Mouse (Mus musculus): ENCODE results near the gene Thsd7b. TPM values are rescaled to one million over a fixed set of nuclear protein-coding genes. Genes with fewer than 3 reads are reported as not detected.
A peak's percentile ranks its signal among the peaks of the same experiment; 100 is the strongest.
"Not testable (repeated sequence)": the region's sequence is repeated elsewhere in the genome, so short reads cannot be mapped to it uniquely, and the experiment has no call there.

Thsd7b gene
- polyA plus RNA-seq, 1 experiment: 0.11 TPM

DNA sequence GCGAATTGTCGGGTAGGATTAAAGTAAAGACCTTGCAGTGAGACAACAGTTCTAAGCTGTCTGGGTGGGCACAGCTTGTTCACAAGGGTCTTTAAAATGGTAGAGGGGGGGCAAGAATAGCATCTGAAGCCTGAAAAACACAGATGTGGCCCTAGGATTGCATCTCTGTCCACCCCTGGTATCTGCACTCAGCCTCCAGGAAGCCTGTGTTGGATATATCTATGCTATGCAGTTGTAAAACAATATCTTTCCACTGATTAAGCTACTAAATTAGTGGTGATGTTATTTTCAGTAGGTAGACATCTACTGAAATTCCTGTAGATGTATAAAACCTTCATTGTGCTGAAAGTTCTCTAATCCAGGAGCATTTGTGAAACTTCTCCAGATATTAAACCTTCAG is 840.4 kb downstream of the Thsd7b start:
- 94% methylated on average over 2 of the region's 2 CpGs for WGBS
- TF ChIP-seq POLR2A (IDR thresholded peaks at IDR 0.05; ENCODE audit: low read depth, low read length) (no peak), CTCF (conservative IDR thresholded peaks at IDR 0.05; ENCODE audit: insufficient read depth, insufficient read length, low read depth, low read length) (no peak)

DNA sequence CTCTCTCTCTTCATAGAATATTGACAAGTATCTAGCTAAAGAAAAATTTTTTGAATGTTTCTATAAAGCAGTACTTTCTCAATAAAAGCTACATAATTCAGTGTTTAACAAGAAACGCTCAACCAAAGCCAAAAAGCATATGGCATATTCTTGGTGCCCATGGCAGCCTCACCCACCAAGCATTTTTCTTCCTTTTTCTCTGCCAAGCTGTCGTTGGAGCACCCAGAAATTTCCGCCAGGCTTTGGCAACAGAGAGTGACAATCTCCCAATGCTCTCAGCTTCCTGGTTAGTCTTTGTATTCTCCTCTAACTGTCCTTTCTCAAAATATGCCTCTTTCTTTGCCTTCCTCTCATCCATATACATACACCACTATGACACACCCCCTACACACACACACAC is 857.8 kb downstream of the Thsd7b start:
- TF ChIP-seq CTCF (conservative IDR thresholded peaks at IDR 0.05; ENCODE audit: insufficient read depth, insufficient read length, low read depth, low read length) (no peak), POLR2A (IDR thresholded peaks at IDR 0.05; ENCODE audit: low read depth, low read length) (no peak)

More for the DNA sequence above, 840.4 kb downstream of the Thsd7b start:
- H3K36me3 ChIP-seq (ENCODE audit: control insufficient read depth, insufficient read depth, low read length): no peaks in the 10 kb centered on the region
- no peak overlapping the region for H3K27ac ChIP-seq (ENCODE audit: insufficient read depth, low read depth, low read length)
- H3K27me3 ChIP-seq (replicated peaks; ENCODE audit: control insufficient read depth, insufficient read depth, low read length): no peaks in the 10 kb centered on the region
- H3K4me3 ChIP-seq (ENCODE audit: insufficient read depth, low read depth, low read length): no peak overlapping the region
- DNase-seq: no peak
- H3K4me1 ChIP-seq (ENCODE audit: control insufficient read depth, insufficient read depth, low read length): no peaks in the 10 kb centered on the region

DNA sequence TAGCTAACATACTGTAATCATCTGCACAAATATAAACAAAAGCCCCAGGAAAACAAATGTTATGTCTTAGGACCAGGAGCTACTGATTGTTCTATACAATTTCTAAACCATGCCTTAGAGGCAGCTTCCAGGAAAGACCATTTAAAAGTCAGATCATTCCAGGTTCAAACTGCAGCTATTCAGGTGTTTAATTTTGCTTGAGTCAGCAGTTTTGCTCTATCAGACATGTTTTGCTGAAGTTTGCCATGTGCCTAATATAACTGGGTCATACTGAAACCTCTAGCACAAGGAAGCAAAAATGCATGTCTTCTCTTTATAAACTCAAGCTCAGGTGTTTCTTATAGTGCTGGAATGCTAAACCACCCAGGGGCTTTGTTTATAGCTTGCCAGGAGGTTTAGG is 893.1 kb downstream of the Thsd7b start:
- no peak for TF ChIP-seq CTCF (conservative IDR thresholded peaks at IDR 0.05; ENCODE audit: insufficient read depth, insufficient read length, low read depth, low read length)
- TF ChIP-seq POLR2A (IDR thresholded peaks at IDR 0.05; ENCODE audit: low read depth, low read length): no peak
- Histone ChIP-seq H3K27me3 (replicated peaks; ENCODE audit: control insufficient read depth, insufficient read depth, low read length) (no peaks in the 10 kb centered on the region), H3K4me1 (ENCODE audit: control insufficient read depth, insufficient read depth, low read length) (no peaks in the 10 kb centered on the region), H3K27ac (ENCODE audit: insufficient read depth, low read depth, low read length) (no peak overlapping the region), H3K4me3 (ENCODE audit: insufficient read depth, low read depth, low read length) (no peak overlapping the region), H3K36me3 (ENCODE audit: control insufficient read depth, insufficient read depth, low read length) (no peaks in the 10 kb centered on the region)
- DNase-seq: no peak

More for the DNA sequence above, 857.8 kb downstream of the Thsd7b start:
- no peaks in the 10 kb centered on the region for H3K4me1 ChIP-seq (ENCODE audit: control insufficient read depth, insufficient read depth, low read length)
- H3K4me3 ChIP-seq (ENCODE audit: insufficient read depth, low read depth, low read length): no peak overlapping the region
- DNase-seq: no peak
- no peak overlapping the region for H3K27ac ChIP-seq (ENCODE audit: insufficient read depth, low read depth, low read length)
- H3K27me3 ChIP-seq (replicated peaks; ENCODE audit: control insufficient read depth, insufficient read depth, low read length): no peaks in the 10 kb centered on the region
- WGBS: 75% methylated on average over 3 of the region's 3 CpGs
- no peaks in the 10 kb centered on the region for H3K36me3 ChIP-seq (ENCODE audit: control insufficient read depth, insufficient read depth, low read length)

DNA sequence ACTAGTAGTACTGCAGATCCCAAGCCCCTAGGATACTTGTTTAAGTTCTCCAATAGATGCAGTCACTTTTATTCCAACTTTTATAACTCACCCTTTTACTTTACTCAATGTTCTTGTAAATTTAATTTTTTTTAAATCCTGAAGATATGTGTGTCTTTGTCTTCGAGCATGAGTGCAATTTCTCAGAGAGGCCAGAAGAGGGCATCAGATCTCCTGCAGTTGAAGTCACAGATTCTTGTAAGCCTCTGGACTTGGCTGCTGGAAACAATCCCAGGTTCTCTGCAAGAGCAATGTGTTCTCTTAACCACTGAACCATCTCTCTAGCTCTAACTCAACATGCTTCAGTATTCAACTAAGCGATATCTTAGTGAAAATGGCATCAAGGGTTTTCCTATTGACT is 894.2 kb downstream of the Thsd7b start:
- no peak for TF ChIP-seq POLR2A (IDR thresholded peaks at IDR 0.05; ENCODE audit: low read depth, low read length)
- TF ChIP-seq CTCF (conservative IDR thresholded peaks at IDR 0.05; ENCODE audit: insufficient read depth, insufficient read length, low read depth, low read length): peak; percentile 41
- 64% methylated on average over 2 of the region's 2 CpGs for WGBS
- no peaks in the 10 kb centered on the region for H3K36me3 ChIP-seq (ENCODE audit: control insufficient read depth, insufficient read depth, low read length)
- no peak overlapping the region for H3K27ac ChIP-seq (ENCODE audit: insufficient read depth, low read depth, low read length)
- H3K4me1 ChIP-seq (ENCODE audit: control insufficient read depth, insufficient read depth, low read length): no peaks in the 10 kb centered on the region
- H3K4me3 ChIP-seq (ENCODE audit: insufficient read depth, low read depth, low read length): no peak overlapping the region
- H3K27me3 ChIP-seq (replicated peaks; ENCODE audit: control insufficient read depth, insufficient read depth, low read length): no peaks in the 10 kb centered on the region
- DNase-seq: peak; percentile 19

DNA sequence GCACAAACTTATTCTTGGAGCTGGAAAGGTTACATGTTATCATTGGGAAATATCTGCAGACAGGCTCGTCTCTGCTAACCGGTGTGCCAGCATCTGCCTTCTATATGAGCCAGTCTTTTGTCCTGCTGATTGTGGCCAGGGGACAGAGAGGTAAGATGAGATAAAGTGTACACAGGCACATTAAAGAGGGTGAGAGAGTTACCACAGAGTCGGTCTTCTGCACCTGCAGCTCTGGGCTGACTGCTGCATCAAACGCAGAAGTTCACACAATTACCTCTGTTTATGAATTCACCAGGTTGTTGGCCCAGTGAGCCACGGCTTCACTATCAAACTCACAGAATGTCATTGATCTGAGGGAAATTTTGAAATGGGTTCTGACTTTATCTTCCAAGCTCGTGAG is 896.8 kb downstream of the Thsd7b start:
- H3K27ac ChIP-seq (ENCODE audit: insufficient read depth, low read depth, low read length): no peak overlapping the region
- TF ChIP-seq POLR2A (IDR thresholded peaks at IDR 0.05; ENCODE audit: low read depth, low read length) (no peak), CTCF (conservative IDR thresholded peaks at IDR 0.05; ENCODE audit: insufficient read depth, insufficient read length, low read depth, low read length) (no peak)
- WGBS: 72% methylated on average over 6 of the region's 6 CpGs
- no peaks in the 10 kb centered on the region for H3K36me3 ChIP-seq (ENCODE audit: control insufficient read depth, insufficient read depth, low read length)
- no peak overlapping the region for H3K4me3 ChIP-seq (ENCODE audit: insufficient read depth, low read depth, low read length)
- H3K27me3 ChIP-seq (replicated peaks; ENCODE audit: control insufficient read depth, insufficient read depth, low read length): no peaks in the 10 kb centered on the region
- DNase-seq: no peak
- no peaks in the 10 kb centered on the region for H3K4me1 ChIP-seq (ENCODE audit: control insufficient read depth, insufficient read depth, low read length)

DNA sequence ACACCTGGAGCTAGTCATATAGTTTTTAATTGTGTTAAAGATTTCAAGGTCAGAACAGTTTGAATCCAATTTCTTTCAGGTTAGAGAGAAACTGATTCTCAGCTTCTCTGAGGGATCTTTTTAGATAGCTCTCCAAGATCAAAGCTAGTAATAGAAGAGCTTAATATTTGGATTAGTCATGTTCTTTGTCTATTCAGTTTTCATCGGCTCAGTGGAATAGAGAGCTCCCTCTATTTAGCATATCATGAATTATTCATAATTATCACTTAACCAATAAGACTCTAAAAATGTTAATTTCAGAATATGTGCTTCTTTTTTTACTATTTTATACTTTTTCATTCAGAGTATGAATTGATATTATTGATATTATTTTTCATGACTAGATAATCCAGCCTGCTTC is 897.2 kb downstream of the Thsd7b start:
- Histone ChIP-seq H3K27me3 (replicated peaks; ENCODE audit: control insufficient read depth, insufficient read depth, low read length) (no peaks in the 10 kb centered on the region), H3K36me3 (ENCODE audit: control insufficient read depth, insufficient read depth, low read length) (no peaks in the 10 kb centered on the region), H3K27ac (ENCODE audit: insufficient read depth, low read depth, low read length) (no peak overlapping the region), H3K4me3 (ENCODE audit: insufficient read depth, low read depth, low read length) (no peak overlapping the region), H3K4me1 (ENCODE audit: control insufficient read depth, insufficient read depth, low read length) (no peaks in the 10 kb centered on the region)
- WGBS: 69% methylated on average over 1 of the region's 1 CpGs
- no peak for DNase-seq
- TF ChIP-seq CTCF (conservative IDR thresholded peaks at IDR 0.05; ENCODE audit: insufficient read depth, insufficient read length, low read depth, low read length) (no peak), POLR2A (IDR thresholded peaks at IDR 0.05; ENCODE audit: low read depth, low read length) (no peak)

DNA sequence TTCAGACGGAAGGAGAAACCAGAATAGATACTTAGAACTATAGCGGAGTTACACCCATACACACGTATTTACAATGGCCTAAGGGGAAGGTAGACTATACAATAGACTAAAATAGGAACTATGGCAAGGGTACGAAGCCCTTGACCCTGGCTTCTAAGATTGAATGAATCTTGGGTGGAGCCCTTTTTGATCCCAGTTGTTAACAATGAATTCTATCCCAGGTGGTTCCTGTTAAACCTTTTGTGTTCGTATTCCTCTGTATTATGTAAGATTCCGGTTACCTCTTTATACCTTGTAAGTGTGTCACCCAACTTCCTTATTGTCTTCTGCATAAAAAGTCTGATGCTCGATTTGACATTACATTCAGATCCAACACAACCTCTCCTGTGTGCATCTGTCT is 913.7 kb downstream of the Thsd7b start:
- not testable (repeated sequence) for H3K27ac ChIP-seq (ENCODE audit: insufficient read depth, low read depth, low read length); H3K27me3 ChIP-seq (replicated peaks; ENCODE audit: control insufficient read depth, insufficient read depth, low read length); H3K4me1 ChIP-seq (ENCODE audit: control insufficient read depth, insufficient read depth, low read length); H3K4me3 ChIP-seq (ENCODE audit: insufficient read depth, low read depth, low read length); H3K36me3 ChIP-seq (ENCODE audit: control insufficient read depth, insufficient read depth, low read length); DNase-seq
- WGBS: 86% methylated on average over 7 of the region's 7 CpGs
